ENCODE assay signal across 16 mouse cellular contexts in the genomic region with DNA sequence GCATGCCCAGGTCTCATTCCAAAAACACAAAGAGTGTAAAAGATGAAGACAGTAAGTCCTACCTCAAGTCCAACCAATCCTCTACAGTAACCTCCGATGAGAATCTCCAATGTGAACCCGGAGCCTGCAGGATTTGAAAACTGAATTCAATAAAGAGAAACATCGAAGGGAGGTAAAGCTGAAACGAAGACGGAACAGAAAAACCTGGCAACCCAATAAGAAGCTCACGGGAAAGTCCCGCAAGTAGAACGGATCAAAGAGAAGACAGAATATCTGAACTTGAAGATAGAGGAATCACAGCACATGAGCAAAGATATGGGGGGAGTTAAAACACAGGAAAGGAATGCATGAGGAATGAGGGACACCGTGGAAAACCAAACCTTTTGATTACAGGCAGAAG.
"Had no signal": no experiment of that assay in that cellular context is flagged by ENCODE, and none has a peak within 500 bp of the region (broad histone marks: within the 10 kb centered on the region; RNA-seq: fewer than 3 reads in every experiment).

No protein-coding gene starts in this region.

- H3K27ac ChIP-seq: neural tube, embryonic 13.5 days; neural tube, embryonic 15.5 days; stomach, embryonic 15.5 days; stomach, postnatal 0 days had no signal

- H3K4me3 ChIP-seq: neural tube, embryonic 13.5 days; neural tube, embryonic 15.5 days; stomach, embryonic 15.5 days had no signal

- DNase-seq: retina, postnatal 1 day; right cerebral cortex, adult 18-20 months; right cerebral cortex, postnatal 14 days; right cerebral cortex, postnatal 25 days; right cerebral cortex, postnatal 4 days; spleen, adult 18-20 months; thymus, adult 18-20 months; thymus, adult 2 months; thymus, postnatal 14 days; thymus, postnatal 25 days; thymus, postnatal 36 days; thymus, postnatal 4 days had no signal

- H3K4me2 ChIP-seq: neural tube, embryonic 13.5 days; neural tube, embryonic 15.5 days; stomach, embryonic 15.5 days had no signal

- H3K36me3 ChIP-seq: neural tube, embryonic 13.5 days; neural tube, embryonic 15.5 days; stomach, embryonic 15.5 days had no signal

- H3K9me3 ChIP-seq: neural tube, embryonic 13.5 days; neural tube, embryonic 15.5 days; stomach, embryonic 15.5 days had no signal

- H3K27me3 ChIP-seq: neural tube, embryonic 13.5 days; neural tube, embryonic 15.5 days; stomach, embryonic 15.5 days had no signal

- H3K4me1 ChIP-seq: neural tube, embryonic 13.5 days; neural tube, embryonic 15.5 days had no signal

- H3K9ac ChIP-seq: neural tube, embryonic 13.5 days; neural tube, embryonic 15.5 days; stomach, embryonic 15.5 days had no signal
